Mouse (Mus musculus): ENCODE measurements around the gene Slc44a3.

The Slc44a3 gene

DNA sequence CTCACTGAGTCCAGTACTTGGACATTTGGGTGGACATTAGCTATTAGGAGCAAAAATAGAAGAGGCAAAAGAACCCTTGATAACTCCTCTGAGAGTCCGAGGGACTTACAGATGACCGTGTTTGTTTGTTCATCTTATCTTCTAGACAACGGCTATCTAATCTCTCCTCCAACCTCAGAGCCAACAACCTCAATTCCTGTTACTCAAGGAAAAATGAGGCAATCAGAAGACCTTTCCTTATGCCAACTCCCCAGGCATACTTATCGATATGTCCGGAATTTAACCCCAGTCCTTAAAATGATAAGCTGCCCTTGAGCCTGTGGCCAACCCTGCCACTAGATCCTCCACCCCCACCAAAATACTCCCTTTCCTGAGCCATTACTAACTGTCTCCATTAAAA lies 31.5 kb downstream of the Slc44a3 start:
- no peak for DNase-seq (ENCODE audit: extremely low spot score)

DNA sequence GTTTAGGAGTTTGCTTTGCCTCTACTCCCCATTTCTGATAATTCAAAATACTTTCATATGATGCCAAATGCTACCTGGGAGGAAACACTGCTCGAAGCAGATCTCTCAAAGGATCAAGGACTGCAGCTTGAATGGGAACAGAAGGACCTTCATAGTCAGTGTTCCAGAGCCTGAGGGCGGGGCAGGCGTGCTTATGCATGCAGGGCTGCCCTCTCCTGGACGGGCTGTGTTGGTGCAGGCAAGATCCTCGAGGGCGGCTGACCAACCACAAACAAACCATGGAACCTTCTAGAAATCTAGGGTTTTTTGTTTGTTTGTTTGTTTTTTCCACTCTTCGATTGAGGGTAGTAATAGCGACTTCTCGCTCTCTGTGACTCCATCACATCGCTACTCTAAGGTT lies 32.0 kb downstream of the Slc44a3 start:
- DNase-seq (ENCODE audit: extremely low spot score): peak; percentile 53

DNA sequence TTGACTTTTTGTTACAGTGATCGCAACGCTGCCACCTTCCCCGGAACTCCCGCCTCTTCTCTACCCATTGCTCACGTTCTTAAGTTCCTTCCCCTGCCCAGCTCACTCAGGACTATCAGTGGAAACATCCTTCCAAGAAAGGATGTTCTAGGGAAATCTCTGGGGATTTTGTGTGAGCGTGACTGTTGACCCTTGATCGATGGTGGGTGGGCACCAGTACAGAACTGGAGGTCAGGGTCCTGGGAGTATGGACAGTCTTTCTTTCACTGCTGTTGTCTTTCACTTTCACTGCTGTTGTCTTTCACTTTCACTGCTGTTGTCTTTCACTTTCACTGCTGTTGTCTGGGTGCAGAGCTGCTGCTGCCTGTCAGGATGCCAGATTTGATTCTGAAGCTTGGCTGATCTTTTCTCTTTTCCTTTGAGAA lies 38.2 kb downstream of the Slc44a3 start:
- DNase-seq (ENCODE audit: extremely low spot score): no peak

DNA sequence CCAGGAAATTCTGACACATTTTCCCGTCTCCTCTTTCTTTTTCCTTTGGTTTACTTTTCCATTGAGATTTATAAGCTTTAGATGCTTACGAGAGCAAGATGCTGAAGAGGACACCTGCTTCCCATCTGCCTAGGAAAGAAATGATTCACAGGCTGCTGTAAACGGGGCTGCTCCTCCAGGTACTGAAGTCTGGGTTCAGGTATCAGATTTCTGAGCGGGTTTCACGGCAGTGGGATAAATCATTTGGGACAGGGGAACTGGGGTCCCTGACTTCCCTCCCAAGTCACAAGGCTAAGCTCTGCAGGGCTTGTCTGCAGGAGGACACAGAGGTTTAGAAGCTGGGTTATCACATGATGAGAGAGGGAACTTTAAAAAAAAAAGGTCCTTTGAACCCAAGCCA lies 40.2 kb downstream of the Slc44a3 start:
- no peak for DNase-seq (ENCODE audit: extremely low spot score)

DNA sequence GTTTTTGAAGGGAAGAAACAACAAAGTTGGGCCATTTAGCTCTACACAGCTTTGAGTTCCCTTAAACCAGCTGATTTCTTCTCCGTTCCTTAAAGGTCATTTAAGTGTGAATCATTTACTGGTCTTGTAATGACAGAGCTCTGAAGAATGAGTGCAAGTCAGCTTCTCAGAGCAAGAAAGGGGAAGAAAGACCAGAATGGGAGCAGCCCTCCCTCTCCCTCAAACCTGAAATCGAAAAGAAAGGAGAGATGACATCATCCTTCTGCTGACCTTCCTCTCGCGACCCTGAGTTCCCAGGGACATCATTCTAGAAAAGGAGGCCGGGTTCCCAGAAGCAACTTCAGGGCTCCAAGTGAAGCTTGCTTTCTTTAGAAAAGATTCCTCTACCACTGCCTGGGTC lies 41.3 kb downstream of the Slc44a3 start:
- no peak for DNase-seq (ENCODE audit: extremely low spot score)

DNA sequence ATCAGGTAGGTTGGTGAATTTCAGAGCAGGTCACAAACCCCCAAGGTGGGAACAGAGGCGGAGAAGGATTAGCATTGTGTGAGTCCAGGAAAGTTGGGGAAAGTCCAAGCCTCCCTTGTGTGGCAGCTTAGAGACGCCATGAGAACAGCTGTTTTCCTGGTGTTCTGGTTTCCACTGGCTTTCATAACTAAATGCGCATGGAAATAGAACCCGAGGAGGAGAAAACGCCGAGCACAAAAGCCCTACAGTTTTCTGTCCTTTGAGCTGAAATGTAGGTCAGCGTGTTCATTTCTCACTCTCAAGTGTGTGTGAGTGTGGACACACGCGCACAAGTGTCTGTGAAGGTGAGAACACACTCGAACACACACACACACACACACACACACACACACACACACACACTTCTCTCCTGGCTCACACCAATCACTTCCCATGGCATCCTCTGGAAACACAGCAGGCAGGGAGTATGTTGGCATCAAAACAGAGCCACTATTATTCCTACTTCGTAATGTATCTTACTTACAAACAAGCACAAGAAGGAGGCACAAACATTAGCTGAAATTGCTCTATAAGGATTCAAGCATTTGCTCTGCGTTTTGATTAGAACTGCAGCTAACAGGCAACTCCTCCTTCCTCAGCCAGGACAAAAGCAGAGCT lies 42.6 kb downstream of the Slc44a3 start:
- DNase-seq (ENCODE audit: extremely low spot score): no peak

DNA sequence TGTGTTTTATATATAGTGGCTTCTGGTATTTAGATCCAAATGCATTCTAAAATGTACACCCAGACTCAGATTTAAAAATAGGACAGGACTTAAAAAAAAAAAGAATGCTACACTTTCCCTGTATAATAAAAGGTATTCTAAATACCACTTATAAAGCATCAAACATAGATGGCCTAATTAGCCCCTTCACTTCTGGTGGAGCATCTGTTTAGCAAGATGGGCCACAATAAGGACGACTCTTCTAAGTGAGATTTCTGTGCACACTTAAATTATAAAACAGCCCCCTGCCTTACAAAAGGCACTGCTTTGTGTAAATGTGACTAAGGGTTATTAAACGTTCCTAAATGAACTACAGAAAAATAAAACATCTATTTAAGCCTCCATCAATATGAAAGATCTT lies 47.0 kb downstream of the Slc44a3 start:
- DNase-seq (ENCODE audit: extremely low spot score): no peak

DNA sequence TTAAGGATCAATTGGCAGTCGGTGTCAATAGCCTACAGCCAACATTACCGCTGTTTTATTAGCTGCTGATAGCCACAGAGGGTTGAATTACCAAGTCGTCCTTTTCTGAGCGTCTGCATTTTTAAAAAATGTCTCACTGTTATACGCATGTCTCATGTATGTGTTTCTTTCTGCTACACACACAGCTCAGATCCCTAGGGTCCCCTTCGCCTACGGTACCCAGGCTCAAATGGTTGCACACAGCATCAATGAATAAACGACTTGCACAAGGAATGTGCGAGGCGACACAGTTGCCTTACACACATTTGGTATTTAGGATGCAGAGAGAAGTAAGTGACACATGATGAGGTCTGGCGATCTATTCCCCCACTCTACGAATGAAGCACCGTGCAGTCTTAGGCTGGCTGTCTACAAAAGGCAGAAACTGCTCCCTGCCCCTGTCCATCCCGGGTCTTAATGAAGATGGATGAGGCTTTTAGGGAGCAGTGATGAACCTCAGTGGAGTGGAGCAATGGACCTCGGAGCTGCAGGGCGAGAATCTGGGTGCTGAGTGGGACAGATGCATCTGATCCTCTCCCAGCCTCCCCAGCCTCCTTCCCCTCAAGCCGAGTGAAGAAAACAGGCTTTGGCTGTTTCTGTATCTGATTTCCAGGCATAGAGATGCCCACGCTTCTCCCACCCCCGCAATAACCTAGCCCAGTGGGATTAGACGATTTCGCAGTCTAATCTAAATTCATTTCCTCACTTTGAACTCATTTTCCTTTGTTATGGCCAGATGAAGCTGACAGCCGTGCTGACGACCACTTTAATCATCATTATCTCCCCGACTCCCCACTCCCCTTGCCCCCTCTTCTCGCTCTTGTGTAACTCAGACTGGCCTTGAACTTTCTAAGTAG lies 48.7 kb downstream of the Slc44a3 start:
- DNase-seq (ENCODE audit: extremely low spot score): no peak

DNA sequence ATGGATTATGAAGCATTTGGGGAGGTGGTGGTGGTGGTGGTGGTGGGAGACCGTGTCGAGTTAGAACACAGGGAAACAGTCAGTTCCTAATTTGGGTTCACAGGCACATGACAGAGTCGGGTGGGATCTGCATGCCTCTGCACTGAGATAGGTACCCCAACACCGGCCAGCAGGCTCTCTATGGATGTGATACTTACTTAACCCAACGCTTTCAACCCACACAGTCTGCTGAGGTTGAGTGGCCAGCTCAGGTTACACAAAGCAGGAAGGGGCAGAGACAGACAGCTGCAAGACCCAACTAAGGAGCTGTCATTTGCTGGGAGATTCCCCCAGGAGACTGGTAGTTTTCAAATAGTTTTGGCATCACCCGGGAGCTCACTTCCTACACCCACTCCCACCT lies 50.6 kb downstream of the Slc44a3 start:
- DNase-seq (ENCODE audit: extremely low spot score): no peak

DNA sequence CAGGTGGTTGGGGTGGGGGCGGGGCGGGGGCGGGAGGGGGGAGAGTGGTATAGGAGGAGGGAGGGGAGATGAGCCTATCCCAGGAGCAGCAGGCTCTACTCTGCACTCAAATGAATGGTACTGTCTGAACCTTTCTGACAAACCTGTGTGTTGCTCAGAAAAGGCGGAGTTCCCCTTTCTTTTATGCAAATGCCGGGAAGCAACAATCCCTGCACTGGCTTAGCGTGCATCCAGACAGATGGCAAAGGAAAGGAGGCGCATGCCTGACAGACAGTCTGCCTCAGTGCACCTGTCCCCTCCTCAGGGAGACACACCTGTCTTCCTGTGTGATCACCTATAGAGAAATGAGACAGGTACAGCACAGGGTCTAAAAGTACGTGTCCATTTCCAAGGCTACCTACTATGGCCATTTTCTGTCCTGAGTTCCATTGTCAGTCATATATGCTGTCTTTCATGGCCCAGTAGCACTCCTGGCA lies 51.2 kb downstream of the Slc44a3 start:
- no peak for DNase-seq (ENCODE audit: extremely low spot score)

DNA sequence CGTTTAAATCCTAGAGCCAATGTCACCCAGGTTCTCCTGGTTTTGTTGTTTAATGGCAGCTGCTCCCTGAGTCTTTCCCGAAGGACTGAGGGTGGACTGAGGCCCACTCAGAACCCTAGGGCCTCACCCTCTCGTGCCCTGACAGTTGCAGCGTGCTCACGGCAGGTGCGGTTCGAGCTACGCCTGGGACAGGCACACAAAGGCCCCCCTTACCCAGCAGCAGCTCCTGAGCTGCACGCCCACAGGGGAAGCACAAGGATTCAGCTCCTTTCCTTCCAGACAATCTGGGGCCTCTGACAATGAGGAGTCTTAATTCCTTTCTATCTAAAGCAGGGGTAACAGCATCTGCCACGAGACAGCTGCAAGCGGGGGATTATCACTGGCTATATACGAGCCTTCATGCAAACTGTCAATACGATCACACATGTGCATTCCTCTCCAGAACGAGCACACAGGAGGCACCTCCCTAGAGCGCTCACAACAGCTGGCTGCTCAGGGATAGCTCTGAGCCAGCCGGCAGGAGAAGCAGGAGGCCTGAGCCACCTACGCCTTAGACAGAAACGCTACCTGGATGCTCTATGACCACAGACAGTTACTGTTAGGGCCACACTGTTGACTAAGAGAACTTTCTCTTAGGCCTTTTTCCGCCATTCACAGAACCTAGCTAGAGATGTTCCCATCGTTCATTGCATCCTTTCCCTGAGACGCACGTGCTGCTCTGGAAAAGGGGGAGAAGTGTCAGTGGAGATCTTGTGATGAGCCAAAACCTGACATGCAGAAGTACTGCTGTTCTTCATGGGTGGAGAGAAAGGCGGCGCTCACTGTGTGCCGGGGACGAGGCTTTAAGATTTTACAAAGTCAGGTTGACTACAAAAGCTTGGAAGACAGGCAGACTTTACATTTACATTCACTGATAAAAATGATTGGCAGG lies 51.9 kb downstream of the Slc44a3 start:
- no peak for DNase-seq (ENCODE audit: extremely low spot score)

DNA sequence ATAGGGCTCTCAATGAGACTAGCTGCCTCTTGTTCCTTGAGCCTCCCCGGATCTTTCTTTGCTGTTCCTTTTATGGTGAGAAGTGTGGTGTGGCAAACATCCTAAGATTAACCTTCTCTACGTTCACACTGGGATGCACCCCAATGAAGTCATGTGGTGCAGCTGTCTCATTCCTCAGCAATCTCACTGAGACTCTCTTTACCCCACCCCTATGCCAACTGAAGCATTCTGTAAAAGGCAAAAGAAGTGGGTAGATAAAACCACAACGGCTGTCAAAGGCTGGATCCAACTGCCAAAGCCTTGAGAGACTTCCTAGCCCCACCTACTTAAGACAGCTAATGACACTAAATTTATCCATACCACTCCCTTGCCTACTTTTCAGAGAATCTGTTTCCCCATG lies 57.5 kb downstream of the Slc44a3 start:
- no peak for DNase-seq (ENCODE audit: extremely low spot score)

DNA sequence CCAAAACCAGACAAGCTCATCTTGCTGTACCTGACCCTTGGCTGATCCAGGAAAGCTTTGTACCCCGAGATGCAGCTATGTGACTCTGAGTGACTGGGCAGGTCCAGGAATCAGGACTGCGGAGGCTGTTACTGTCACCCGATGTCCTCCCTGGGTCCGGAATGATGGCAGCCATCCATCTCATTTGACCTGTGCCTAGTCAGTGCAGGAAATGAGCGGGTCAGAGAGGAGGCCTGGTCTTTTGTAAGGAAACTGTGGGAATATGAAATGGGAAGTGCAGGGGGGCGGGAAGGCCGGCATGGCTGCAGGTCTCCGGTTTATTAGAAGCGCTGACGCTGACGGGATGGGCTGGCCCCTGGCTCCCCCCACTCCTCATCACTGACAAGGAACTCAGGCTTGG lies 60.5 kb downstream of the Slc44a3 start:
- no peak for DNase-seq (ENCODE audit: extremely low spot score)

DNA sequence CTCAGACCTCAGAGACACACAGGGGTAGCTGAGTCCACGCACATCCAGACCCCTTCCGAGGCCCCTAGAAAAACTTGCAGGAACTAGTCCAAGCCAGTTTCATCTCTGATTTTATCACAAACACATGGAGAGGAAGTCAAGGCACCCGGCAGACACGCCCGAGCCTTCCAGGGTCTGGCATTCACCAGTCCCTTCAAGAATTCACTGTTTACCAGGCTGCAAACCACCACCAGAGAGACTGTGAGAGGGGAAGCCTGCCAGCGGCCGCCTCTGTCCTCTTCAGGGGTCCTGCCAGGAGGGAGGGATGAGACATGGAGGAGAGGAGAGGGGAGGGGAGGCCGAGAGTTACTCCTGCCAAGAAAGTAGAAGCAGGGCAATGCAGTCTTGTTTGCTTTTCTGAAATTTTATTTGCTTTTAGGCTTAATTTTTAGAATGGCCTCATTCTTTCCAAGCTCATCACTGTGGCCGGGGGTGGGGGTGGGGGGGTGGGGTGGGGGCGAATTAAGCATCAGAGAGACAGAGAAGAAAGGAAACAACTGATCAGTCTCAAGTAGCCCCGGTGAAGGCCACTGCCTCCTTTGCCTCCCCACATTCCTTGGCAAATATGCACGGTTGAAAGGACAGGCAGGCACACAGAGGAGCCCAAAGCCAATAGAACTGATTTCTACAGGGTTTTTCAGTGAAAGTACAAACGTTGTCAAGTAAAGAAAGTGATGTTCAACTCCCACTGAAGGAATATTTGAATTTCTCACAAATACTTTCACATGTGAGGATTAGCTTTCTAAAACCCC lies 62.8 kb downstream of the Slc44a3 start:
- peak; percentile 75 for DNase-seq (ENCODE audit: extremely low spot score)

DNA sequence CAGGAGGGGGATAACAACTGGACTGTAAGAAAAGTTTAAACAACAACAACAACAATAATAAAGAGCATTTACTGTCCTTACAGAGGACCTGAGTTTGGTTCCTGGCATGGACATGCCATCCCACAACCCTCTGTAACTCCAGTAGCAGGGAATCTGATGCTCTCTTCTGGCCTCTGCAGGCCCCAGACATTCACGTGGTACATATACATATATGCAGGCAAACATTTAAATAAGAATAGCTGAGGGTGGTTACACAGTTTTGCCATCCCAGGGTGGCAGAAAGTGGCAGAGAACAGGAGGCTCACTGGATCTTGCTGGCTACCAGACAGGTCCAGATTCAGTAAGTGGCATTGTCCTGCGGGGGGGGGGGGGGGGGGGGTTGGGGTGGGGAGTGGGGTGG lies 64.1 kb downstream of the Slc44a3 start:
- DNase-seq (ENCODE audit: extremely low spot score): no peak

DNA sequence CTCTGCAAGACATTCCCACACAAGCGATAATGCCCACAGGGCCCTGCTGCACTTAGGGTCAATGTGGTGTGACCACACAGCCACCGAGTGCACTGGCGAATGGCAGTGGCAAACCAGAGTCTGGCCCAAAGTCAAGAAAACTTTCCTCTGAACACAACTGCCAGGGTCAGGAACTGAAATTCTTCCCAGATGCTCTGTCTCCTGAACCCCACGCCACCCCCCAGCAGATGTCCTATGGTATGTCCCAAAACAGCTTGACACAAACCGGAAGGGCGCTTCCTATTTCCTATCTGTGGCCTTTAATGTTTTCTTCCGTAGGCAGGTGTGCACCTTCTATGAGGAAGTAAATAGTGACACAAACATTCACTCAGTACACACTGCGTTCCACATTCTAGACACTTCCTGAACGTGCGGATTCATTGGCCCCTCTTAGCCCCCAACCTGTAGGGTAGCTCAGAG lies 65.1 kb downstream of the Slc44a3 start:
- no peak for DNase-seq (ENCODE audit: extremely low spot score)

DNA sequence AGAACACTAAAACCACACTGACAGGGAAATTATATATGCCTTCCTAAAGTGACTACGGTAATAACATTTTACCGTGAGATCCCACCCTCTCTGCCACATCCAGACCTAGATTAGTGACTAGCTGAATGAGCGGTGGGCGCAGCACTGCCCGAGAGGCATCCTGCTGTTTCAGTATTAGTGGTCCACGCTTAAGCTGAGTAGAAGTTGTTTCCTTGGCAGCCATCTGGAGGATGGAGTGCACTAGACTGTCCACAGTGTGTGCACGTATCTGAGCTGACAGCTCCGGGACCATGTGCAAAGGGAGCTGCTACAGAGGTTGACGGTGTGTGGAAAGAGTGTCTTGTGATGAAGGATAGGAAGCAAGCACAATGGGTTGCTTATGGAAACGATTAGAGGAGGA lies 66.4 kb downstream of the Slc44a3 start:
- no peak for DNase-seq (ENCODE audit: extremely low spot score)

DNA sequence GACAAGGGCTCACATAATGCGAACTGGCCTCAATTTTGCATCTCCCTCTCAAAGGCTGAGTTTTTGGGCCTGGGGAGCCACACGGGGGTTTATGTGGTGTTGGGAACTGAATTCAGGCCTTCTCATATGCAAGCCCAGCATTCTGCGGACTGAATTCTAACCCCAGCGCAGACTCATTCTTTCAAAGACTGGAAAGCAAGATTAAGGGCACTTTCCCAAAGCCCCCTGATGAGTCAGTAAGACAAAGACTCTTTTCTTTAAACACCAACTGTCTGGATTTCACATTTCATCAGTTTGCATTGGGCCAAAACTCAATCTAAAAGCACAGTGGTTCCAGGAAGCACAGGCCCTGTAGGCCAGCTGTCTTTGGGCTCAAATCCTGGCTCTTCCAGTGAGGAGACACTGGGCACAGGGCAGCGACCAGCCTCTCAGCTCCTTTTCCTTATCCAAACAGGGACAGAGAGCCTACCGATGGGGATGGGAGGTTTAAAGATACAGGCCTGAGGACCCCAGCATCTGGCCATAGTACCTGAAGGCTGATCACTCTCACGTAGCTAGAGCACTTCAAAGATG lies 67.4 kb downstream of the Slc44a3 start:
- no peak for DNase-seq (ENCODE audit: extremely low spot score)

DNA sequence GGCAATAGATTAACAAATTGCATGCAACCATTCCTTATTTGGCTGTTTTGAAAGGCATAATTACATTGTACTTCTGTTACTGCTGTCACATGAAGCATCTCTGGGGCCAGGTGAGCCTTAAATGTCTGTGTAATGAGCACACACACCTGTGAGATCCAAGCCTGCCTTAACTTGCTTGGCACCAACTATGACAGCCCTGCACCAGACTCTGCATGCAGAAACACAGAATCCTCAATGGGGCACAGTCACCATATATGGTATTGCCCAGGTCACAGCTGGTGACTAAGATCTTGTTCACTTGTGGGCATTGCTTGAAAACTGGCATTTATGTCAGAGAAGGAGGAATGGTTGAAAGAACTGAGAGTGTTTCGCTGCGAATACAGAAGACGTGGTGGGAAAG lies 69.4 kb downstream of the Slc44a3 start:
- DNase-seq (ENCODE audit: extremely low spot score): no peak

DNA sequence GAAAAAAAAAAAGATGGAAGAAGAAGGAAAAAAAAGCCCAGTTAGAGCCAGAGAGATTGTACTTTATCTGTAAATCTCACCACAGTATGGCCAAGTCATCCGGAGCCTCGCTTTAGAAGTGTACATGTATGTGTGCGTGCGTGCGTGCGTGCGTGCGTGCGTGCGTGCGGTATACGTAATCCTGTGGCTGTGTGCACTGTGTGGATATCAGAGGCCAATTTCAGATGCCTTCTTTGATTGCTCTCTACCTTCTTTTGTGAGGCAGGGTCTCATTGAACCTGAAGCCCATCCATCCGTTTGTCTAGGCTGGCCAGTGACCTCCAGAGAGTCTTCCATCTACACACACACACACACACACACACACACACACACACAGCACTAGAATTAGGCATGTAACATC lies 70.7 kb downstream of the Slc44a3 start:
- no peak for DNase-seq (ENCODE audit: extremely low spot score)

All from embryo, embryonic 9.5 days (tissue).